Comparison of ENCODE assay signal across 7 mouse cellular contexts in the genomic region with DNA sequence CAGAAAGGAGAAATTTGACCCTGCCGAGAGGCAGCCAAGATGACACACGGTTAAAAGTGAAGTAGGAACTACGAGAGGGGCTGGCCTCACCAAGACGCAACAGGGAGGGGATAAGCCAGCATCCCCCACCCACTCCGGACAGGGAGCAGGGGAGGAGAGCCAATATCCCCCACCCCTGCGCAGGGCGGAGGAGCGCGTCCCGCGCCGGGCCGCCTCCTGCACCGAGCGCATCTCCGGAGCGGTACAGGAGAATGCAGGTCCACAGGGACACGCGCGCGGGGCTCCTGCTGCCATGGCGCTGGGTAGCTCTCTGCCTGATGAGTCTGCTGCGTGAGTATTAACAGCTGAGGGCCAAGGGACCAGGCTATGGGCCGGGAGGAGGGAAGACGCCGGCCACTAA. TPM values are rescaled to one million over a fixed set of nuclear protein-coding genes. Genes with fewer than 3 reads are reported as not detected.
A peak's percentile ranks its signal among the peaks of the same experiment; 100 is the strongest.
DNase-seq lines count a peak whose midpoint lies in the region; ATAC-seq lines count a peak whose summit lies in the region.

A gene (plus strand): TSS at position 105 of the 400 bp plus-strand sequence.

- no peaks in the 10 kb centered on the region for H3K9me3 ChIP-seq in embryonic facial prominence, embryonic 10.5 days
- no peaks in the 10 kb centered on the region for H3K9me3 ChIP-seq in limb, embryonic 15.5 days
- H3K9me3 ChIP-seq in midbrain, embryonic 14.5 days (ENCODE audit: control insufficient read depth, low read length), result no peaks in the 10 kb centered on the region

- DNase-seq in adrenal gland, postnatal 10 days, result peak; percentile 75
- DNase-seq in embryonic facial prominence, embryonic 10.5 days (ENCODE audit: low spot score), result peak; percentile 70
- DNase-seq in heart, adult 9 months (ENCODE audit: low spot score in 2 of 2), result peak; percentile 85 to 87
- peak; percentile 55 for DNase-seq in kidney, adult 9 months
- DNase-seq in midbrain, embryonic 14.5 days, result peak; percentile 49
- DNase-seq in testis, postnatal 14 days (ENCODE audit: low spot score), result peak; percentile 57

- peaks cover 9% of the 10 kb centered on the region for H3K4me1 ChIP-seq in embryonic facial prominence, embryonic 10.5 days
- peaks cover 12% of the 10 kb centered on the region for H3K4me1 ChIP-seq in limb, embryonic 15.5 days
- peaks cover 4% of the 10 kb centered on the region; the same call in 1 of the 2 replicates for H3K4me1 ChIP-seq in midbrain, embryonic 14.5 days (ENCODE audit: control insufficient read depth, insufficient read depth, low read length)

- under 1% methylated on average over 26 of the region's 26 CpGs for WGBS in embryonic facial prominence, embryonic 10.5 days
- under 1% methylated on average over 26 of the region's 26 CpGs for WGBS in limb, embryonic 15.5 days
- WGBS in midbrain, embryonic 14.5 days, result under 1% methylated on average over 26 of the region's 26 CpGs

- H3K27me3 ChIP-seq in embryonic facial prominence, embryonic 10.5 days (replicated peaks; ENCODE audit: low read depth, poor library complexity, severe bottlenecking), result peaks cover 24% of the 10 kb centered on the region
- H3K27me3 ChIP-seq in limb, embryonic 15.5 days, result peaks cover 16% of the 10 kb centered on the region
- H3K27me3 ChIP-seq in midbrain, embryonic 14.5 days (ENCODE audit: control insufficient read depth, insufficient read depth, low read length), result no peaks in the 10 kb centered on the region; the same call in 1 of the 2 replicates

- H3K27ac ChIP-seq in embryonic facial prominence, embryonic 10.5 days (replicated peaks), result peak within 1 kb of the TSS; percentile 72
- H3K27ac ChIP-seq in limb, embryonic 15.5 days, result peak within 1 kb of the TSS; percentile 63
- H3K27ac ChIP-seq in midbrain, embryonic 14.5 days (replicated peaks; ENCODE audit: low read depth, low read length), result no peak within 1 kb of the TSS

- peak; percentile 67; the same call in 1 of the 2 replicates for ATAC-seq in limb, embryonic 15.5 days (ENCODE audit: insufficient number of reproducible peaks, low FRiP score, low TSS enrichment, low read depth)
- ATAC-seq in midbrain, embryonic 14.5 days (ENCODE audit: low FRiP score, low TSS enrichment), result no peak; the same call in 1 of the 2 replicates

- H3K4me3 ChIP-seq in embryonic facial prominence, embryonic 10.5 days, result peak within 1 kb of the TSS; percentile 67
- H3K4me3 ChIP-seq in limb, embryonic 15.5 days, result peak within 1 kb of the TSS; percentile 48
- peak within 1 kb of the TSS; percentile 39 for H3K4me3 ChIP-seq in midbrain, embryonic 14.5 days (replicated peaks; ENCODE audit: low read depth, low read length)

- H3K36me3 ChIP-seq in embryonic facial prominence, embryonic 10.5 days (replicated peaks), result no peaks in the 10 kb centered on the region
- H3K36me3 ChIP-seq in limb, embryonic 15.5 days, result no peaks in the 10 kb centered on the region
- H3K36me3 ChIP-seq in midbrain, embryonic 14.5 days (ENCODE audit: control insufficient read depth, insufficient read depth, low read length), result no peaks in the 10 kb centered on the region

- peak within 1 kb of the TSS; percentile 65 for H3K4me2 ChIP-seq in limb, embryonic 15.5 days
- peak within 1 kb of the TSS; percentile 68 for H3K4me2 ChIP-seq in midbrain, embryonic 14.5 days (ENCODE audit: low read length)

- peak within 1 kb of the TSS; percentile 18; the same call in 1 of the 2 replicates for H3K9ac ChIP-seq in limb, embryonic 15.5 days
- H3K9ac ChIP-seq in midbrain, embryonic 14.5 days (replicated peaks; ENCODE audit: low read length), result peak within 1 kb of the TSS; percentile 34; the same call in 1 of the 2 replicates

RNA-seq across cellular contexts. Expression of the gene that starts here (rescaled TPM):
- 100 to 1,000 TPM; 109 to 127 TPM for total RNA-seq in adrenal gland, postnatal 10 days (2021)
- 49.9 and 50.8 TPM in 2 replicates for polyA plus RNA-seq in embryonic facial prominence, embryonic 10.5 days (2016; fragmentation: Nextera tagmentation; extraction: Ambion mirVana)
- polyA plus RNA-seq in limb, embryonic 15.5 days (2015; fragmentation: Nextera tagmentation; extraction: Ambion mirVana), result 125 and 143 TPM in 2 replicates
- 15.8 and 34.8 TPM in 2 replicates for polyA plus RNA-seq in midbrain, embryonic 14.5 days (2014; fragmentation: Nextera tagmentation; extraction: Ambion mirVana)
